In genomic region chr10:44526751-44527591, GRCm38 (mm10) we compare ENCODE assay signal across 8 mouse cellular contexts. TPM values are rescaled to one million over a fixed set of nuclear protein-coding genes. Genes with fewer than 3 reads are reported as not detected.
A peak's percentile ranks its signal among the peaks of the same experiment; 100 is the strongest.
DNase-seq lines count a peak whose midpoint lies in the region; ATAC-seq and TF ChIP-seq lines count a peak whose summit lies in the region.
"Had no signal": no experiment of that assay in that cellular context is flagged by ENCODE, and none has a peak within 500 bp of the region (broad histone marks: within the 10 kb centered on the region; RNA-seq: fewer than 3 reads in every experiment).

No protein-coding gene starts in this region.

- TF ChIP-seq POLR2A in thymus, adult 2 months (IDR thresholded peaks at IDR 0.05; ENCODE audit: control insufficient read depth, extremely low read depth, insufficient read depth, low read length, poor library complexity) = no peak
- TF ChIP-seq POLR2A in spleen, adult 2 months (IDR thresholded peaks at IDR 0.05; ENCODE audit: low read depth, low read length) = no peak

- WGBS in thymus, adult 2 months = 4% methylated on average over 31 of the region's 31 CpGs
- 4% methylated on average over 31 of the region's 31 CpGs for WGBS in spleen, adult 2 months

- ATAC-seq in megakaryocyte, adult 5-6 weeks (ENCODE audit: poor library complexity, severe bottlenecking) = peak; percentile 26; the same call in 1 of the 2 replicates

- intact Hi-C loops in heart, postnatal 14 days (cut with DNase I) = loop anchor here (10.0 kb wide), 1 partner anchor 202 kb away; no protein-coding TSS in a partner anchor

- no peak overlapping the region for H3K27ac ChIP-seq in thymus, adult 2 months (ENCODE audit: control insufficient read depth, insufficient read depth, low read length)
- H3K27ac ChIP-seq in spleen, adult 2 months (ENCODE audit: insufficient read depth, low read length) = no peak overlapping the region

- TF ChIP-seq CTCF in thymus, adult 2 months (IDR thresholded peaks at IDR 0.05; ENCODE audit: borderline replicate concordance, control insufficient read depth, extremely low read depth, insufficient read depth, low read length, poor library complexity) = no peak
- TF ChIP-seq CTCF in spleen, adult 2 months (IDR thresholded peaks at IDR 0.05; ENCODE audit: extremely low read depth, insufficient read depth, insufficient read length, insufficient replicate concordance) = no peak

- peaks cover 17% of the 10 kb centered on the region for H3K27me3 ChIP-seq in thymus, adult 2 months (ENCODE audit: control insufficient read depth, insufficient read depth, low read length)
- H3K27me3 ChIP-seq in spleen, adult 2 months (ENCODE audit: control insufficient read depth, insufficient read depth, low read length) = peaks cover 4% of the 10 kb centered on the region; the same call in 1 of the 2 replicates

- H3K4me3 ChIP-seq in thymus, adult 2 months (ENCODE audit: control insufficient read depth, insufficient read depth, low read length) = no peak overlapping the region
- H3K4me3 ChIP-seq in spleen, adult 2 months (ENCODE audit: extremely low read depth, insufficient read depth, insufficient read length) = peak overlapping the region; percentile 38; the same call in 1 of the 2 replicates
- H3K4me3 ChIP-seq: erythroblast, embryonic 14.5 days had no signal

- no peaks in the 10 kb centered on the region for H3K36me3 ChIP-seq in thymus, adult 2 months (ENCODE audit: control insufficient read depth, insufficient read depth, low read length)
- no peaks in the 10 kb centered on the region for H3K36me3 ChIP-seq in spleen, adult 2 months (ENCODE audit: control insufficient read depth, insufficient read depth, low read length)

- peak; percentile 46 for DNase-seq in thymus, postnatal 4 days
- no peak for DNase-seq in thymus, adult 2 months
- DNase-seq in embryo, embryonic 11 days = peak; percentile 68
- peak; percentile 24 to 44 for DNase-seq in heart, postnatal 14 days
- DNase-seq in kidney, postnatal 36 days = peak; percentile 69 to 74
- peak in 1 of 2 experiments; percentile 59 for DNase-seq in spleen, adult 2 months (ENCODE audit: low read depth in 1 of 2, low spot score in 2 of 2)

- peaks cover 13% of the 10 kb centered on the region for H3K4me1 ChIP-seq in thymus, adult 2 months (replicated peaks; ENCODE audit: control insufficient read depth, insufficient read depth, low read length)
- peaks cover 9% of the 10 kb centered on the region for H3K4me1 ChIP-seq in spleen, adult 2 months (ENCODE audit: control insufficient read depth, insufficient read depth, insufficient read length)

RNA-seq across cellular contexts. Expression of gene Prdm1, which starts 1.3 kb away (rescaled TPM):
- polyA plus RNA-seq in thymus, adult 2 months (2012; rRNA removed) = 1.6 and 1.7 TPM in 2 replicates
- 1 to 10 TPM; 1.6 to 2.1 TPM for total RNA-seq in heart, postnatal 14 days (2021)
- 1.9 and 2.2 TPM in 2 replicates for total RNA-seq in megakaryocyte, adult 5-6 weeks (2015)
- 1.1 and 2.0 TPM in 2 replicates for total RNA-seq in megakaryocyte, adult 5-6 weeks (2017)
- polyA plus RNA-seq in spleen, adult 2 months (2012; rRNA removed) = 2.8 and 4.1 TPM in 2 replicates
- polyA plus RNA-seq: erythroblast, embryonic 14.5 days had no signal
